Mouse (Mus musculus) stomach, postnatal 0 days (tissue): ENCODE results near the gene Insm1. TPM values are rescaled to one million over a fixed set of nuclear protein-coding genes. Genes with fewer than 3 reads are reported as not detected.
A peak's percentile ranks its signal among the peaks of the same experiment; 100 is the strongest.

Source experiments
- ATAC-seq: fragments of 200-750 bp; cut with Nextera tagmentation; 2 replicates; pipeline ENCODE4 v1.8.0; 2017; ENCODE audit not compliant: low FRiP score, low TSS enrichment
- DNase-seq: peaks from one replicate; pipeline ENCODE4 v3.0.0-alpha.2; 2016; ENCODE audit warnings: low spot score
- H3K27ac ChIP-seq: fragments of 300-500 bp; sonication (generic); replicated peaks from 2 replicates; pipeline ENCODE4 v1.5.1; 2014; ENCODE audit warnings: mild to moderate bottlenecking, control low read depth
- H3K27me3 ChIP-seq: fragments of 300-500 bp; sonication (generic); 2 replicates; pipeline ENCODE4 v1.6.1; 2014; ENCODE audit warnings: low read length; ENCODE audit not compliant: control insufficient read depth, insufficient read depth
- H3K36me3 ChIP-seq: fragments of 300-500 bp; sonication (generic); 2 replicates; pipeline ENCODE4 v1.6.1; 2014; ENCODE audit warnings: low read length, mixed read lengths; ENCODE audit not compliant: control insufficient read depth, insufficient read depth
- H3K4me1 ChIP-seq: fragments of 300-500 bp; sonication (generic); replicated peaks from 2 replicates; pipeline ENCODE4 v1.6.1; 2014; ENCODE audit warnings: antibody characterized with exemption; ENCODE audit not compliant: control insufficient read depth, insufficient read depth
- H3K4me2 ChIP-seq: fragments of 300-500 bp; sonication (generic); replicated peaks from 2 replicates; pipeline ENCODE4 v1.6.1; 2014; ENCODE audit warnings: low read depth, mild to moderate bottlenecking, control low read depth, moderate library complexity
- H3K4me3 ChIP-seq: fragments of 300-500 bp; sonication (generic); 2 replicates; pipeline ENCODE4 v1.5.1; 2014; ENCODE audit warnings: low read depth, low read length, control low read depth
- H3K9ac ChIP-seq: fragments of 300-500 bp; sonication (generic); 2 replicates; pipeline ENCODE4 v1.6.1; 2014; ENCODE audit warnings: mild to moderate bottlenecking, low read length, control low read depth, mixed read lengths
- H3K9me3 ChIP-seq: fragments of 300-500 bp; sonication (generic); 2 replicates; pipeline ENCODE4 v1.6.1; 2016; ENCODE audit warnings: low read length; ENCODE audit not compliant: control insufficient read depth
- CTCF ChIP-seq: IDR thresholded peaks from 2 replicates; pipeline ENCODE4 v1.5.1; 2016; ENCODE audit warnings: antibody characterized with exemption, low read depth, mild to moderate bottlenecking, moderate library complexity
- EP300 ChIP-seq: optimal IDR thresholded peaks from 2 replicates; pipeline ENCODE3; 2016; ENCODE audit warnings: antibody characterized with exemption
- WGBS: fragments of 180-500 bp; shearing (Covaris S2); extraction: QIAGEN DNeasy Blood & Tissue Kit; methylation state at CpG from one replicate; pipeline ENCODE4 v1.1.7; 2014; 5-methylcytosine and 5-hydroxymethylcytosine counted together
- polyA plus RNA-seq: library from polyadenylated mRNA; unstranded; fragments of >200 nt; fragmentation: Nextera tagmentation; extraction: Ambion mirVana; gene quantifications from 2 replicates; pipeline ENCODE4 v1.2.1, GENCODE M21; 2015

The Insm1 gene
- polyA plus RNA-seq, 1 experiment from 2014 or later: 0.29 TPM

- no peak overlapping the region for H3K9ac ChIP-seq
- TF ChIP-seq CTCF (no peak), EP300 (no peak)
- no peak overlapping the region for H3K4me3 ChIP-seq
- no peak for ATAC-seq
- no peak overlapping the region for H3K4me2 ChIP-seq
- WGBS: 86% methylated on average over 11 of the region's 11 CpGs
- H3K27me3 ChIP-seq: no peaks in the 10 kb centered on the region
- no peak for DNase-seq
- no peaks in the 10 kb centered on the region for H3K36me3 ChIP-seq
- H3K4me1 ChIP-seq: no peaks in the 10 kb centered on the region
- H3K27ac ChIP-seq: no peak overlapping the region
- no peaks in the 10 kb centered on the region for H3K9me3 ChIP-seq
Observed at GRCm38 (mm10) chr2:146196126-146196525, 25.6 kb upstream of the Insm1 start.

- Histone ChIP-seq H3K27me3 (no peaks in the 10 kb centered on the region), H3K9me3 (no peaks in the 10 kb centered on the region), H3K36me3 (no peaks in the 10 kb centered on the region), H3K4me1 (no peaks in the 10 kb centered on the region), H3K27ac (no peak overlapping the region), H3K4me2 (no peak overlapping the region), H3K4me3 (no peak overlapping the region), H3K9ac (no peak overlapping the region)
- no peak for TF ChIP-seq CTCF
- no peak for TF ChIP-seq EP300
- no peak for DNase-seq
- 63% methylated on average over 7 of the region's 7 CpGs for WGBS
- ATAC-seq: no peak; the same call in 1 of the 2 replicates
Observed at GRCm38 (mm10) chr2:146197947-146198346, 23.8 kb upstream of the Insm1 start.

- no peak overlapping the region for H3K9ac ChIP-seq
- no peak overlapping the region for H3K4me3 ChIP-seq
- H3K9me3 ChIP-seq: no peaks in the 10 kb centered on the region
- H3K4me1 ChIP-seq: no peaks in the 10 kb centered on the region
- WGBS: 33% methylated on average over 4 of the region's 4 CpGs
- no peak overlapping the region for H3K4me2 ChIP-seq
- ATAC-seq (no peak), DNase-seq (no peak)
- no peak overlapping the region for H3K27ac ChIP-seq
- TF ChIP-seq CTCF (no peak), EP300 (no peak)
- H3K36me3 ChIP-seq: no peaks in the 10 kb centered on the region
- H3K27me3 ChIP-seq: peaks cover 3% of the 10 kb centered on the region; the same call in 1 of the 2 replicates
Observed at GRCm38 (mm10) chr2:146210968-146211367, 10.8 kb upstream of the Insm1 start.

- no peaks in the 10 kb centered on the region for H3K9me3 ChIP-seq
- no peak overlapping the region for H3K4me2 ChIP-seq
- DNase-seq: peak; percentile 46
- ATAC-seq: 0 out of 2 replicates have a peak, but pooled peaks have one; percentile 56
- H3K27ac ChIP-seq: no peak overlapping the region
- no peak overlapping the region for H3K9ac ChIP-seq
- no peaks in the 10 kb centered on the region for H3K4me1 ChIP-seq
- no peaks in the 10 kb centered on the region for H3K36me3 ChIP-seq
- TF ChIP-seq EP300: no peak
- peak; percentile 90 for TF ChIP-seq CTCF
- H3K27me3 ChIP-seq: peaks cover 16% of the 10 kb centered on the region; the same call in 1 of the 2 replicates
- H3K4me3 ChIP-seq: no peak overlapping the region
- 3% methylated on average over 9 of the region's 9 CpGs for WGBS
Observed at GRCm38 (mm10) chr2:146214715-146215114, 7.0 kb upstream of the Insm1 start.

GRCm38 (mm10) chr2:146216111-146217064 is 5.3 kb upstream of the Insm1 start:
- DNase-seq (no peak), ATAC-seq (no peak)
- Histone ChIP-seq H3K36me3 (no peaks in the 10 kb centered on the region), H3K9ac (no peak overlapping the region), H3K9me3 (no peaks in the 10 kb centered on the region), H3K27me3 (peaks cover 16% of the 10 kb centered on the region; the same call in 1 of the 2 replicates), H3K4me1 (peaks cover 2% of the 10 kb centered on the region; the same call in 1 of the 2 replicates), H3K4me3 (no peak overlapping the region), H3K27ac (no peak overlapping the region), H3K4me2 (no peak overlapping the region)
- 31% methylated on average over 14 of the region's 14 CpGs for WGBS
- TF ChIP-seq CTCF (no peak), EP300 (no peak)
